Mouse (Mus musculus): ENCODE data around the gene Edaradd. TPM values are rescaled to one million over a fixed set of nuclear protein-coding genes. Genes with fewer than 3 reads are reported as not detected.

Gene Edaradd
- total and polyA plus RNA-seq, 2 experiments from 2014 or later = 0.11 TPM; not detected in 1

GRCm38 (mm10) chr13:12485197-12485596 is 35.0 kb downstream of the Edaradd start:
- 56% methylated on average over 2 of the region's 2 CpGs for WGBS
- no peak overlapping the region for H3K4me2 ChIP-seq (ENCODE audit: low read depth, low read length)
- no peaks in the 10 kb centered on the region for H3K4me1 ChIP-seq (ENCODE audit: control insufficient read depth, insufficient read depth)
- TF ChIP-seq CTCF (IDR thresholded peaks at IDR 0.05; ENCODE audit: low read depth) (no peak), EP300 (IDR thresholded peaks at IDR 0.05; ENCODE audit: low read depth) (no peak)
- H3K27me3 ChIP-seq (ENCODE audit: control insufficient read depth, insufficient read depth, low read length) = no peaks in the 10 kb centered on the region
- H3K9me3 ChIP-seq (replicated peaks; ENCODE audit: control insufficient read depth, low read length) = no peaks in the 10 kb centered on the region
- H3K9ac ChIP-seq (replicated peaks; ENCODE audit: low read depth, low read length) = no peak overlapping the region
- ATAC-seq (ENCODE audit: insufficient read depth, low read depth) (no peak), DNase-seq (ENCODE audit: low spot score) (no peak)
- no peak overlapping the region for H3K27ac ChIP-seq (ENCODE audit: low read depth)
- H3K36me3 ChIP-seq (replicated peaks; ENCODE audit: control insufficient read depth, insufficient read depth, low read length) = no peaks in the 10 kb centered on the region
- H3K4me3 ChIP-seq (ENCODE audit: low read depth, low read length) = no peak overlapping the region

GRCm38 (mm10) chr13:12479802-12480201 is 40.4 kb downstream of the Edaradd start:
- no peak overlapping the region for H3K4me2 ChIP-seq (ENCODE audit: low read depth, low read length)
- ATAC-seq (ENCODE audit: insufficient read depth, low read depth) (no peak), DNase-seq (ENCODE audit: low spot score) (no peak)
- H3K36me3 ChIP-seq (replicated peaks; ENCODE audit: control insufficient read depth, insufficient read depth, low read length) = no peaks in the 10 kb centered on the region
- no peaks in the 10 kb centered on the region for H3K27me3 ChIP-seq (ENCODE audit: control insufficient read depth, insufficient read depth, low read length)
- H3K9me3 ChIP-seq (replicated peaks; ENCODE audit: control insufficient read depth, low read length) = no peaks in the 10 kb centered on the region
- no peak overlapping the region for H3K9ac ChIP-seq (replicated peaks; ENCODE audit: low read depth, low read length)
- no peak overlapping the region for H3K4me3 ChIP-seq (ENCODE audit: low read depth, low read length)
- no peak for TF ChIP-seq CTCF (IDR thresholded peaks at IDR 0.05; ENCODE audit: low read depth)
- no peaks in the 10 kb centered on the region for H3K4me1 ChIP-seq (ENCODE audit: control insufficient read depth, insufficient read depth)
- 80% methylated on average over 6 of the region's 6 CpGs for WGBS
- H3K27ac ChIP-seq (ENCODE audit: low read depth) = no peak overlapping the region

GRCm38 (mm10) chr13:12478301-12478700 is 41.9 kb downstream of the Edaradd start:
- Histone ChIP-seq H3K36me3 (replicated peaks; ENCODE audit: control insufficient read depth, insufficient read depth, low read length) (no peaks in the 10 kb centered on the region), H3K4me3 (ENCODE audit: low read depth, low read length) (no peak overlapping the region), H3K4me2 (ENCODE audit: low read depth, low read length) (no peak overlapping the region), H3K4me1 (ENCODE audit: control insufficient read depth, insufficient read depth) (no peaks in the 10 kb centered on the region), H3K9ac (replicated peaks; ENCODE audit: low read depth, low read length) (no peak overlapping the region), H3K27me3 (ENCODE audit: control insufficient read depth, insufficient read depth, low read length) (no peaks in the 10 kb centered on the region), H3K9me3 (replicated peaks; ENCODE audit: control insufficient read depth, low read length) (no peaks in the 10 kb centered on the region), H3K27ac (ENCODE audit: low read depth) (no peak overlapping the region)
- no peak for TF ChIP-seq CTCF (IDR thresholded peaks at IDR 0.05; ENCODE audit: low read depth)
- no peak for TF ChIP-seq EP300 (IDR thresholded peaks at IDR 0.05; ENCODE audit: low read depth)
- ATAC-seq (ENCODE audit: insufficient read depth, low read depth) = no peak
- DNase-seq (ENCODE audit: low spot score) = no peak
- 79% methylated on average over 15 of the region's 15 CpGs for WGBS

DNA sequence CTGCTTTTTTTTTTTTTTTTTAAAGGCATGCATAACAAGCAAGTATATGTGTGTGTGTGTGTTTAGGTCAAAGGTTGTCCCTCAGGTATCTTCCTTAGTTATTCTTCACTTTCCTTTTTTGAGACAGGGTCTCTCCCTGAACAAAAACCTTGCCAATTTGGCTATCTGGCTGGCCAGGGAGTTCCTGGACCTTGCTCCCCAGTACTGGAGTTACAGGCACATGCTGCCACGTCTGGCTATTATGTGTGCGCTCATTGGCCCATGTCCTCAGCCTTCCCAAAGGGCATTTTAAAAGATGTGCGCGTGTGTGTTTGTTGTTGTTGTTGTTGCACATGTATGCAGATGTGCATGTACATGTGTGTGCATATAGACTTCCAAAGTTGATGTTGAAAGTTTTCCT is 43.4 kb downstream of the Edaradd start:
- DNase-seq (ENCODE audit: low spot score) (no peak), ATAC-seq (ENCODE audit: insufficient read depth, low read depth) (no peak)
- no peak for TF ChIP-seq CTCF (IDR thresholded peaks at IDR 0.05; ENCODE audit: low read depth)
- no peak for TF ChIP-seq EP300 (IDR thresholded peaks at IDR 0.05; ENCODE audit: low read depth)
- WGBS = 89% methylated on average over 4 of the region's 4 CpGs
- H3K9ac ChIP-seq (replicated peaks; ENCODE audit: low read depth, low read length) = no peak overlapping the region
- H3K27me3 ChIP-seq (ENCODE audit: control insufficient read depth, insufficient read depth, low read length) = no peaks in the 10 kb centered on the region
- H3K36me3 ChIP-seq (replicated peaks; ENCODE audit: control insufficient read depth, insufficient read depth, low read length) = no peaks in the 10 kb centered on the region
- no peak overlapping the region for H3K4me2 ChIP-seq (ENCODE audit: low read depth, low read length)
- no peaks in the 10 kb centered on the region for H3K4me1 ChIP-seq (ENCODE audit: control insufficient read depth, insufficient read depth)
- no peak overlapping the region for H3K27ac ChIP-seq (ENCODE audit: low read depth)
- no peak overlapping the region for H3K4me3 ChIP-seq (ENCODE audit: low read depth, low read length)
- no peaks in the 10 kb centered on the region for H3K9me3 ChIP-seq (replicated peaks; ENCODE audit: control insufficient read depth, low read length)

DNA sequence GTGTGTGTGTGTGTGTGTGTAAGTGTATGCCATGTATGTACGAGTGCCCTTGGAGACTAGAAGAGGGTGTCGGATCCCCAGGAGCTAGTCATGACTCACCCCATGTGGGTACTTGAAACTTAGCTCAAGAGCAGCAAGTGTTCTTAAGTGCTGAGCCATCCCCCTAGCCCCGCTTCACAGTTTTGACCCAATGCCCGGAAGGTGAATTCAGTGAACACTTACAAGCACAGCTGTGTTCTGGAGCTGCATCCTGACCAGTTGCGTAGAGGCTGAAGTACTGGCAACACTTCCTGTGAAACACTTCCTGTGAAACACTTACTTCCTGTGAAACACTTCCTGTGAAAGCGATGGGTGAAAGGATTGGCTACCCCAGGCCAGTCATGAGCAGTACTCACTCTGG is 45.0 kb downstream of the Edaradd start:
- H3K9ac ChIP-seq (replicated peaks; ENCODE audit: low read depth, low read length) = no peak overlapping the region
- H3K4me2 ChIP-seq (ENCODE audit: low read depth, low read length) = no peak overlapping the region
- DNase-seq (ENCODE audit: low spot score) (no peak), ATAC-seq (ENCODE audit: insufficient read depth, low read depth) (no peak)
- H3K36me3 ChIP-seq (replicated peaks; ENCODE audit: control insufficient read depth, insufficient read depth, low read length) = no peaks in the 10 kb centered on the region
- H3K4me3 ChIP-seq (ENCODE audit: low read depth, low read length) = no peak overlapping the region
- no peaks in the 10 kb centered on the region for H3K27me3 ChIP-seq (ENCODE audit: control insufficient read depth, insufficient read depth, low read length)
- WGBS = 70% methylated on average over 6 of the region's 6 CpGs
- no peak overlapping the region for H3K27ac ChIP-seq (ENCODE audit: low read depth)
- no peak for TF ChIP-seq EP300 (IDR thresholded peaks at IDR 0.05; ENCODE audit: low read depth)
- TF ChIP-seq CTCF (IDR thresholded peaks at IDR 0.05; ENCODE audit: low read depth) = no peak
- H3K9me3 ChIP-seq (replicated peaks; ENCODE audit: control insufficient read depth, low read length) = no peaks in the 10 kb centered on the region
- no peaks in the 10 kb centered on the region for H3K4me1 ChIP-seq (ENCODE audit: control insufficient read depth, insufficient read depth)

GRCm38 (mm10) chr13:12473724-12474378 is 46.4 kb downstream of the Edaradd start:
- DNase-seq (ENCODE audit: low spot score) = peak; percentile 56
- no peak for TF ChIP-seq EP300 (IDR thresholded peaks at IDR 0.05; ENCODE audit: low read depth)
- peak; percentile 89 for TF ChIP-seq CTCF (IDR thresholded peaks at IDR 0.05; ENCODE audit: low read depth)
- H3K4me3 ChIP-seq (ENCODE audit: low read depth, low read length) = no peak overlapping the region
- no peaks in the 10 kb centered on the region for H3K36me3 ChIP-seq (replicated peaks; ENCODE audit: control insufficient read depth, insufficient read depth, low read length)
- 35% methylated on average over 8 of the region's 8 CpGs for WGBS
- ATAC-seq (ENCODE audit: insufficient read depth, low read depth) = peak; percentile 55; the same call in 1 of the 2 replicates
- no peak overlapping the region for H3K27ac ChIP-seq (ENCODE audit: low read depth)
- no peak overlapping the region for H3K9ac ChIP-seq (replicated peaks; ENCODE audit: low read depth, low read length)
- H3K9me3 ChIP-seq (replicated peaks; ENCODE audit: control insufficient read depth, low read length) = no peaks in the 10 kb centered on the region
- no peaks in the 10 kb centered on the region for H3K27me3 ChIP-seq (ENCODE audit: control insufficient read depth, insufficient read depth, low read length)
- H3K4me2 ChIP-seq (ENCODE audit: low read depth, low read length) = no peak overlapping the region
- H3K4me1 ChIP-seq (ENCODE audit: control insufficient read depth, insufficient read depth) = no peaks in the 10 kb centered on the region

Data from heart, postnatal 0 days (tissue).